Mouse (Mus musculus) ES-CJ7 (cell line): ENCODE data around the gene Gm37240.

Experiments used
- DNase-seq: peaks from one replicate; pipeline ENCODE4 v3.0.0; 2011; ENCODE audit warnings: low read depth, low spot score

The Gm37240 gene

DNA sequence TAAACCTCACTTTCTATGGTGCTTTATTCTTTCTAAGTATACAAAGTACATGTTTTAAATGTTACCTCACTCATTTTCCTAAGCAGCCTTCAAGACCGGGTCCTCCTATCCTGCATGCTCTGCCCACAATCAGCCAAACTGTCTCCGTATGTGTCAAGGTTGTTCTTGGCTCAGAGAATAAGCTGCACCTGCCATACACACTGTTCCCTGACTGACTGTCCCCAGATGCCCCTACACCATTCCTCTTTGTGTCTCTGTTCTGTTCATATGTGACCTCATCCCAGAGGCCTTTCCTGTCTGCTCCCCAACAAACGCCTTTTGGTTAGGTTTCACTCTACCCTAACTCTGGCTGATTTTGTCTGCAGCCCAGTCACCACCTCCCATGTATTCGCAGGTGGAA lies 60.0 kb downstream of the Gm37240 start:
- no peak for DNase-seq

DNA sequence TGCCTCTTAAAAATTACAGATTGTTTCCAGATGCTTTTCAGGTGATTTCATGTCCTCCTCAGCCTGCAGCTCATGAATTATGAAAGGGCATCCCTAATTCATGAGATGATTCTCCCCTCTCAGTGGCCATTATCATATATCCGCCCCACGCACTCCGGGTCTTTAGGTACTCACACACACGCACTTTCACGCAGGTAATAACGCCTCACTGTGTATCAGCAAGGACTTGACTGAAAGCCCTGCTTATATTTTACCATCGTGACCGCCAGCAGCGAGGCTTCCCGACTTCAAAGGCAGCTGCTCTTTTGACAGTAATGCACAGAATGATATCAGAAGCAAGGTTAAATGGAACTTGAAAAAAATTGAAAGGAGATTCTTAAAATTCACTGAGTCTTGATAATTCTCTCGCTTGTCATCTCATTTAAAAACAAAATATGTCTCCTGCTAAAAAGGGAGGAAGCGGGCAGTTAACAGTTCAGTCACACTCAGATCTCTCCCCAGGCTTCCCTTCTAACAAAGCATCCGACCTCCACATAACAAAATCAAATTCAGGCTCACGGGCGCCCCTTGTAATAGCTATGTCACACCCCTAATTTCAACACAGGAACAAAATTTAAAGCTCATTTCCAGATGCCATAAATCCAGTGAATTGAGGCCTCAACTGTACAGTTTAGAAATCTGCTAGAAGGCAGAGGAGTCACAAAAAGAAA lies 66.3 kb downstream of the Gm37240 start:
- no peak for DNase-seq

DNA sequence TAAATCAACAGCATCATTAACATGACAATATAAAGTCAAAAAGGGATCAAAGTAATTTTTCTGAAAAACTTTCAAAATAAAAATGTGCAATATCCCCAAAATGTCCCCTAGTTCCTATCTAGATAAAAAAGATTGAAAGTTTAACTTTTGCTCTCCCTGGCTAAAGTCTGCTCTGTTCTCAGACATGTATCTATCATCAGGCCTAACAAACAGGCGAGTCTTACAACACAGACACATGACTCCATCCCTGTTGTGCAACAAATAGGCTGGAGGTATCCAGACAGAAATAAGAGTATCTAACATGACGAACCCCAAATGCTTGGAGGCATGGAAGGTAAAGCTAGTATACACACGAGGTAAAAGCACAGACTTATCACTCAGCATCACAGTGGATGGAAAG lies 68.0 kb downstream of the Gm37240 start:
- no peak for DNase-seq

DNA sequence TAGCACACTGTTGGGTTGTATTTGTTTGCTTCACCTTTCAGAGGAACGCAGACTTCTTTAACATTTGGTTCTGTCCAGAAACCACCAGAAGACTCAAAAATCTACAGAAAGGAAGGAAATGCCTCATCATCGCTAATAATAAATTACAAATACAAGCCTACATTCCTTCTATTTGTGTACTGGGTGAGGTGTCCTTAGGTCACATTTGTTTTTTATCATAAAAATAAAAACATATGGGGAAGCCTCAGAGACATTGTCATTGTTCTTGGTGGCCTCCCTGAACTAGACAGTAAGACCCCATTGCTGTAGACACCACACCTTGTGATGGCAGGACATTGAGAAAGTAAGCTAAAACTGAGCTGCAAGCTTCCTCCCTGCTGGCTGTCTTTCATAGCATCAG lies 70.1 kb downstream of the Gm37240 start, which contains the start of gene Fam160a1:
Gene Fam160a1, minus strand, starts transcription at position 101 of the 400 bp plus-strand sequence.
- DNase-seq: no peak

DNA sequence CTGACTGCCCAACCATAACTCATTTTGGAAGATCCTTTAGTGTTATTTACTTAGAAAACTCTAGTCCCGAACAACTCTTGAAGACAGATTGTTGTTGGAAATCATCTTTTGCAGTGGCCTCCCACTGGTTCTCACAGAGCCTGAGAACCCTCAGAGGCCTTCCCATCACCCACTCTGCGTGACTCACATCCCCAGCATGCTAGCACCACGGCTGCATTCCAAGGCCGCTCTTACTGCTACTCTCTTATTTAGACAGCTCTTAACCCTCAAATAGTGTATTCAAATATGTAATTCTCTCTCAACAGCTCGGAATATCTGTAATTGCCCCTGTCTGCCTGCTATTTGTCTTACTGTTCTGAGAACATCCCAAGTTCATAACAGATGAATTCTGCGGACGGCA lies 73.1 kb downstream of the Gm37240 start:
- DNase-seq: no peak

DNA sequence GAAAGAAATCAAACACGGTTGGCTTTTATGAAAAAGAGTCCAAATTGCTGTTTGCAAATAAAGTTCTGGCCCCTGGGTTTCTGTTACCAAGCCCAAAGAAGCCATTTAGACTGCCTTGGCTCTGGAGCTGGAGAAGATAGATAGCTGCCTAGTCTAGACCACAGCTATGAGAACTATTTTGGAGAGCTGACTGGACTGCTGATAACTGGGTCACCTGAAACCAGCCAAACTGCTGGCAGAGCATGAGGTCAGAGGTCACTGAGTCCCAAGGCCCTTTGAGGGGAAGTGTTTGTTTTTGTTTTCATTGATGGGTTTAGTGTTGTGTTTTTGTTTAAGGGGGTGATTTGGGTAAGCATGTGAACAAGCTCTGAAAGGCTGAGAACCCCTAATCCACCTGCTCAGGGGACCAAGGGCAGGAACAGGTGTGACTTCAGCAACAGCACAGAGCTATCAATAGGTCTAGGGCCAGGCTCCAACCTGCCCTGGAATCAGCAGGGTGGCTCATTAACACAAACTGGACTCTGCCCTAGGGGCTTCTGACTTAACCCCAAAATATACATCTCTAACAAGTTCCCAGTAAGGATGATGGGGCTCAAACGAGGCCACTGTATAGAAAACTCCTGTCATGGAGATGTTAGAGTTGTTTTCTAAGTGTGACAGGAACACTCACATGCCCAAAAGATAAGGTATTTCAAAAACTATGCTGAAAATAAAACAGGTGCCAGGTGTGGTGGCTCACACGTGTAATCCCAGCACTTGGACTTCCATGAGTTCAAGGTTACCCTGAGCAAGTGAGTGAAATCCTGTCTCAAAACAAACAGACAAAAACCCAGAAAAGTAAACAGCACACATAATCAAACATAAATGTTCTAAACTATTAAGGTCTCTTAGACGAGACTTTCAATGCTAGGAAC lies 74.0 kb downstream of the Gm37240 start:
- no peak for DNase-seq

DNA sequence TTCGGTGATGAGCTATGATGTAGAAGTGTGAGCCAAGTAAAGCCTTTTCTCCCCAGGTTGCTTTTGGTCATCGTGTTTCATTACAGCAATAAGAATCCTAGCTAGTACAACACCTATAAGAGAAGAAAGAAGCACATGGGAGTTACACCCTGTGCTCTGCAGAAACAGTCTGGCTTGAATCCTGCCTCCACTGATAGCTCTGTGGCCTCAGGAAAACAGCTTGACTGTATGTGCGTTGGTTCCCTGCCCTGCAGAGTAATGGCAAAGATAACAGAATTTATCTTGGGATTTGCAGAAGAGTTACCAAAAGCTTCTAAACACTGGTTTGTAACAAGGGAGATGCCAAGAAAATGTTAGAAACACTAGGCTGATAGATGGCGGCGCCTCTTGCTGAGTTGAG lies 75.3 kb downstream of the Gm37240 start:
- no peak for DNase-seq

DNA sequence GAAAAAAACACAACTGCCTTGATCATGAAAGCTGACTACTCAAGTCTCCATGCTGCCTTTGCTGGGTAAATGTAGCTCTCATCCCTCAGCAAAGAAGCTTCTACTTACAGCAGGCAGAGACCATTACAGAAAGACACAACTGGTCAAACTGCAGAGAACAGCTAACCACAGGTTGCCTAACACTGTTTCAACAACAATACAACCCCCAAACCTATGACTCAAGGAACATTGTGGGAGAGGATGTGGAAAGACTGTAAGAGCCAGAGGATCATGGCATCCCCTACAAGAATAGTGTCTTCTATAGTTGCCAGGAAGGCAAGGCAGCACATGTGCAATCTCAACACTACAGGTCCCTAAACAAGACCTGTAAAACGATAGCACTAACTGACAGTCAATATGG lies 94.2 kb downstream of the Gm37240 start:
- DNase-seq: no peak

DNA sequence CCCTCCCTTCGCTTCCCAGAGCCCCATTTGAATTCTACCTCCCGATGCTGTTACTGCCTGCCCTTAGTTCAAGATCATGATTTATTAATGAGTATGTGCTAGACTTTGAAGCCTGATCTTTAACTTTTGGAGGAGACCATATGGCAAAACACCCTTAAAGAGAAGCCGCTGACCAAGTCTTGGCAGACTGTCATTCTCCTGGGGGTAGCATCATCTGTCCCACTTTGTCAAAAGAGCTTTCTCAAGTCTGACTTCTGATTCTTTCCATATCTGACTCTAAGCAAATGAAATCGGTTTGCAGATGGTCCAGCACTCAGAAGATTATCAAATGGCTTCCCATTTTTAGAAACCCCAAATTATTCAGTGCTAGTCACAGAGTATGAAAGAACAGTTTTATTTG lies 97.6 kb downstream of the Gm37240 start:
- DNase-seq: no peak

DNA sequence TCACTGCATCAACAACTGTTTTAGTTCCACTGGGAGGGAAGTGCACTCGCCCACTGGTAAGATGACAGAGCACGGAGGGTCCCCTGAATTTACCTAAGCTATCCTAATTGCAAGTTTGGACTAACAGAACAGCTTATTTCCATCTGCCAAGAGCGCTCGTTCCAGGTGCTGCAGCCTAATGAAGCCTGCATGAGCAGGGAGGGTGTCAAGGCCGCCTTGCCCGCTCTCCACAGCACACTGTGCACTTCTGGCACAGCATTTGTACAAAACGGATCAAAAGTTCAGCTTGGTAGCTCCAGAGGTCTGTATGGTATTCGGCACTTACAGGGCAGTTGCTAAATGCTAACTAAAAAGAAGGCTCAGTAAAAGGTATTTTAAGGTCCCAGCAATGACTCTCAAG lies 100.8 kb downstream of the Gm37240 start:
- no peak for DNase-seq

DNA sequence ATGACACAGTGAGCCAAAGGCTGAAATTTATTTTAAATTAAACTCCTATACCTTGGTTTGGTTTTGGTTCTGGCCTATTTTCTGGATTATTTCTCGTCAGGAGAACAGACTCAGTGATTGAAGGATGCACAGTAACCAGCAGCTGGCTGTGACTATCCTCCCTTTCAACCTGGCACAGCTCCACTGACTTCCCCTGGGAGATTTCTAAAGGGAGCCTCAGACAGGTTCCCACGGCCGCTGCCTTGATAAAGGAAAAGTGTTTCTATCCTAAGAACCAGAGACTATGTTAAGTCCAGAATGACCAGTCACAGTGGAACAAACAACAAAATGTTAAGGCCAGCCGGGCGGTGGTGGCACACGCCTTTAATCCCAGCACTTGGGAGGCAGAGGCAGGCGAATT lies 106.4 kb downstream of the Gm37240 start:
- no peak for DNase-seq

DNA sequence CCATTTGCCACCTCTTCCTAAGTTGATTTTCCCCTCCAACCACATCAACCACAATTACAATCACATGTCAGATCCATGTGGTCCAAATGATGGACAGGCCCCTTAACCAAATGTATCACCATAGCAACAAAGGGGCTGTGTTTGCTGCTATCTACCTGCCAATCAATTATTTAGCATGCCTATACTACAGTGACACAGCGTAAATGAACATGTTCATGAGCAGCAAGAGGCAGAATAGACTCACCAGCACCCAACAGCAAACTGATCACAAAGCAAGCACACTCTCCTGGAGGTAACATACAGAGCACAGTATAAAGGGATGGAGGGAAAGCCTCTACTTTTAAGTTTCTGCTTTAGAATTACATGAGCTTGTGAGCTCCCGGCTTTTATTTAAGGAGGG lies 107.0 kb downstream of the Gm37240 start:
- no peak for DNase-seq

DNA sequence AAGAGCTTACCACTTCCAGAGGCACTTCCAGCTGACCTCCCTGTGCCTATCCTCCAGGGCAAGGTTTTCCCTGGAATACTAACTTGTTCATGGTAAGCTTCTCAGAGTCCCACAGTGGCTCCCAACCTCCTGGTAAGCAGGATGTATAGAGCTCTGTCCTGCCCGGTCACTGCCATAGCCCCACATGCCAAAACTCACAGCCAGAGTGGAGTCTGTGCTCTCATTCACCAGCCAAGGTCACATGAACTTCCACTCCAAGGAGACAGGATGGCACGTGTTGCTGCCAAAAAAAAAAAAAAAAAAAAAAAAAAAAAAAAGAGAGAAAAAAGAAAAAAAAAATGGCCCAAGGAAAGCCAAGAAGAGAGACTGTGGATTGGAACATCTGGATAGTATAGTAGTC lies 109.5 kb downstream of the Gm37240 start:
- DNase-seq: no peak

DNA sequence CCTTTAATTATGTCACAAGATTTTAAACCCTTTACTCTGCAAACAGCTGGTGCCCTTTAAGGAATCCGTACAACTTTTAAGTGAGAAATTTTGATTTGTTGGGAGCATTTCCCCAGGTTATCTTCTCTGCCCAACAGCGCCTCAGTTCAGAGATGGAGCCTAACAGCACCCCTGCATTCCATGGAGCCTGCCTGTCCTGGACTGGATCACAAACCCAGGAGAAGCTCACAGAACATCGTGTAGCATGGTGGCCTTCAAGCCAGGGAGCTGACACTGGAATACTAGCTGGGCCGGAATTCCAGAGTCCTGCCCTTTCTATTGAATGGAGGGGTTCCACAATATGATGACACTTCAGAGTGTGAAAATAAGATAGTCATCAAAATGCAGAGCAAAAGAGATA lies 110.0 kb downstream of the Gm37240 start:
- no peak for DNase-seq

DNA sequence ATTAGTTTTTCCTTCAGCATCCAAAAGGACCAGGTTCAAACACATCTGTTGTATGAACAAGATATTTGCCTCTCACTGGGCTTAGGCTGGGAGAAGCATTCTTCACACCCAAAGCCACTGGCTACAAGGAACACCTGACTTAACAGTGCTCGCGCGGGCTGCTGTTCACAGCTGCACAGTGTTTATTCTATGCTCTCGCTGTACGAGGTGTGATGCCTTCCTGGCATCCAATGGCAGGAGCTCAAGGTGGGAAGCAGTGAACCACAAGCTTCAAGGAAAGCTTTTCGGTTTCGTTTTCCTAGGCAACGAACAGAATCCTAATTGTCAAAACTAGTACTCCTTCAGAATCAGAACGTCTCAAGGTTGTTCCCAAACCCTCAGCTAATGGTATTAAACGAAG lies 110.6 kb downstream of the Gm37240 start:
- no peak for DNase-seq

DNA sequence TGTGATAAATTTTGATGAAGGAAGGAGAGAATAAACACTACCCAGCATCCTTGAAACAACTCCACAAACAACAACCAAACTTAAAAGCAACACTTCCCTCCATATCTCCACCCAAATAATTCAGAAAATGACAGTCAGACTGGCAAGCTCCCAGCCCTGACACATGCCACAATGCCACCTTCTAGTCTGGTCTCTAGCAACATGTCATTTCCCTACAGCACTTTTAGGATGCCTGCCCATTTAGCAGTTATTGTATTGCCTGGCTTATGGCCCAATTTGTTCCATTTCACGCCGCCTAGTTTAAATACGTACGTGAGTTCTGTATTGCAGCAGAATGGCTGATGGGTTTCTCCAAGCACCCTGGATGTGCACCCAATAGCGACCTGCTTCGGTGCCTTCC lies 111.2 kb downstream of the Gm37240 start:
- DNase-seq: no peak

DNA sequence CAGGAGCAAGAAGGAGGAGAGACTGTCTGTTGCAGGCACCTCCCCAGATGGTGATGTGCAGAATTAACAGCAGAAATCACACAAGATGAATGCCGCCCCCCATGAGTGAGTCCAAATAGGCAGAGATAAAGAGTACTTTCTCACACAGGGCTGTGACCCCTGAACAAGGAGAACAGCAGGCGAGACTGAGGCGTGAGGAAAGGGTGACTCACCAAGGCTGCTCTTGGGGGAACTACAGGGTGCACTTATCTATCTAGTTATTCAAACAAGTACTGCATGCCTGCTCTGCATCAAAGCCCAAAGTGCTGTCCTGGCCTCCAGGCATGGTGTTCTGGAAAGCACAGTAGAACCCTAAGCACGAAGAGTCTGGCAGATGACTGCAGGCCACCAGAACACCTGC lies 113.4 kb downstream of the Gm37240 start:
- DNase-seq: no peak

DNA sequence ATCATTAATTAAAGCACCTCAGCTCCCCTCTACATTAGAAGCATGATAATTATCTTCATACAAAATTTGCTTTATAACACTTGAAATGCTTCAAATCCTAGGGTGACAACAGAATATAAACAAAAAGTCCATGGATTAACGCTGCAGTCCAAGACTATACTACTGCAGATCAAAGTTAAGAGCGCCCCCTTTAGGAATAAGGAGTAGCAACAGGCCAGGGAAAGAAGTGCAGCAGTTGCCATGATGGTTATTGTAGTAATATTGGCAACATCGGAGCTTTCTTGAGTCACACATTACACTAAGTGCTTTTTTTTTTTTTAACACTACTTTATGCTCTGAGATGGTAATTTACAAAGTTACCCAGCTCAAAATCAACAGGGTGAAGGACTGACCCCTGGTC lies 113.9 kb downstream of the Gm37240 start:
- peak; percentile 6 for DNase-seq

DNA sequence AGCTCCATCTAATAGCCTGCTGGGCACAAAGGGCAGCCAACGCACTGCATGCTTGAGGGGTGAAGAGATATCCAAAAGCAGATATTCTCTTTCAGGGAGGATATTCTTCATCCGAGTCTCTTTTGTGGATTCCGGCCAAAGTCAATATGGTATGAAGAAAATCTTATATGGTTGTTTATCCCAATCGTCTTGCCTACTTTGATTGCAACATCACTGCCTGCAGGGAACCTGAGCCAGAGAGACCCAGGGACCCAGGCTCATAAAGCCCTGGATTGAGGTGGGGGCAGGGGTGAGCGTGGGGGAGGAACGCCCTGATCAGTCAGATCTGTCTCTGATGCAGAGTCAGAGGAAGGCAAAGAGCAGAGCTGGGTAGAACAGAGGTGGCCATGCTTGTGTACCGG lies 122.4 kb downstream of the Gm37240 start:
- DNase-seq: no peak

DNA sequence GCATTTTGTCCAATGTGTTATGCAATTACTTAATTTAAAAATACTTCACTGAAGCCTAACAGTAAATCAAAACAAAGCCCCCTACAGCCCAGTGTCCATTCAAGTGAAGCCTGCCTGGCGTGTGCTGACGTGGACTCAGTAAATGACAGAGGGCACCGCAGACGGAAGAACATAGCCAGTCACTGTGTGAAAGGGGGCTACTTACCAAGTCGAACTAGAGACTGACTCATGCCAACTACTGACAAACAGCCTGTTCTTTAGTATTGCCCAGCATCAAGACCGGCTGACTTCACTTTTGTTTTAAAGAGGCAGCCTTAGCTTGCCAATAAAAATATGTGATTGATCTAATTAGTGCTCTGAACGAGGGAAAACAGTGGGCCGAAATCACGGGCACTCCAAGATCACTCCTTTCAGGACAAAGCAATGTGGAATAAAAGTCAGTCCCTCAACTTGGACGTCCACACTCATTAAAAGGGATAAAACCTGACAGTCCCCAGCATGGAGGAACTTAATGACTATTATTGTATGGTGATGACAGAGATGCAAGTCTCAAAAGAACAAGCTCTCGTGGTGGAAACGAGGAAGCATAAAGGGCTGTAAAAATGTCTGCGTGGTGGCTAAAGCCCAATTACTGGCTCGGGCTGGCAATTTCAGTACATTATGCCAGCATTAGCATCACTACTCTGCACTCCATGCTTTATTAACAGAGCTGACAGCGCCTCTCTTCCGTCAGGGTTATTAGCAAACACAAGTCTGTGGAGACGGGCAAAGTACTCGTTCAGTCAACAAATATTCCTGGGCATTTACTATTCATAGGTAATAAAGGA lies 123.1 kb downstream of the Gm37240 start:
- DNase-seq: no peak

DNA sequence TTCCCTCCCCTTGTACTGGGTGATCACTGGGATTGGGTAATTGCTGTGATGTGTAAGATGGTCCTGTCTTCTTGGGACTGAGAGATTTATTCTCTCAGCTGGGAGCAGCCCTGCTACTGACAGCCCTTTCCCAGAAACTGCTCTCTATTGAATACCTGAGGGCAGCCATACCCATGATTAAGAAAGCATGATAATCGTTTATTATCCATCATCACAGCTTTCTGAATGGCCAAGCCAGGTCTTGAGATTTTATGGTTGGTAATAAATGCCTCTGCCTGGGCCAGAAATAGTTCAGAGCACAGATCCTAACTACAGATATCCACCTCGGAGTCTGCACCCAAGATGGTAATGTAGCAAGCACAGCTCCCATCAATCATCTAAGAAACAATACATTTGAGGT lies 129.4 kb downstream of the Gm37240 start:
- DNase-seq: no peak

DNA sequence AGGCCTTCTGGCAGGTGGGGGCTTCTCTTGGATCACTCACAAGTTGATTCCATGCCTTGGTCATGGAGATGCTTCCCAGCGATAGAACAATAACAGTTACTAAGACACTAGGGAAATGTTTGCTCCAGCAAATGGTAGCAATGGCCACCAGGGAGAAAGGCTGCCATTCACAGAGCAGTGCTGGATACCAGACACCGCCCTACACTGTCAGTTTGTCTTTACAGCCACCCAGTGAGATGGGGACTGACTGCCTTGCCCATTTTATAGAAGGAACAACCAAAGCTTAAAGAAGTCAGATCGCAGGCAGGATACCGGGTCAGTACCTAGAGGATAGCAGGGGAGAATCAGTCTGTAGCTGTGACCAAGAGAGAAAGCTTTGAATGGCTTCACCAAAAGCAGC lies 129.9 kb downstream of the Gm37240 start:
- no peak for DNase-seq
